Mouse (Mus musculus): ENCODE results near the gene Ccdc149. TPM values are rescaled to one million over a fixed set of nuclear protein-coding genes. Genes with fewer than 3 reads are reported as not detected.

Gene Ccdc149
- polyA plus RNA-seq, 1 experiment = not detected

- Histone ChIP-seq H3ac (ENCODE audit: control insufficient read depth, insufficient read length) (no peak overlapping the region), H3K36me3 (ENCODE audit: control insufficient read depth, insufficient read depth) (no peaks in the 10 kb centered on the region), H3K4me3 (no peak overlapping the region), H3K27me3 (ENCODE audit: control insufficient read depth, insufficient read depth, insufficient read length) (no peaks in the 10 kb centered on the region), H3K79me2 (ENCODE audit: control insufficient read depth, insufficient read depth) (no peaks in the 10 kb centered on the region), H3K4me2 (ENCODE audit: low read depth) (no peak overlapping the region)
- no peak for TF ChIP-seq POLR2AphosphoS2 (IDR thresholded peaks at IDR 0.05; ENCODE audit: insufficient read length, low read depth)
- TF ChIP-seq REST (IDR thresholded peaks at IDR 0.05; ENCODE audit: insufficient read depth, insufficient read length) = no peak
- TF ChIP-seq MYOG (IDR thresholded peaks at IDR 0.05; ENCODE audit: control insufficient read depth in 1 of 3, insufficient read depth in 1 of 3, insufficient read length in 2 of 3, low read depth in 2 of 3) = no peak
- TF ChIP-seq MAX (IDR thresholded peaks at IDR 0.05; ENCODE audit: low read depth) = no peak
- no peak for TF ChIP-seq TCF12 (IDR thresholded peaks at IDR 0.05; ENCODE audit: insufficient read depth, poor library complexity, severe bottlenecking)
- TF ChIP-seq E2F4 (IDR thresholded peaks at IDR 0.05; ENCODE audit: insufficient read depth) = no peak
- TF ChIP-seq SRF (IDR thresholded peaks at IDR 0.05; ENCODE audit: control insufficient read depth, insufficient read length, low read depth) = no peak
- no peak for TF ChIP-seq POLR2A (IDR thresholded peaks at IDR 0.05; ENCODE audit: insufficient read length, low read depth)
- TF ChIP-seq MYOD1 (IDR thresholded peaks at IDR 0.05; ENCODE audit: control insufficient read depth in 1 of 3, insufficient read length in 2 of 3, low read depth in 2 of 3) = no peak
- TF ChIP-seq CEBPB (IDR thresholded peaks at IDR 0.05; ENCODE audit: insufficient read depth, poor library complexity, severe bottlenecking) = no peak
- no peak for TF ChIP-seq USF1 (IDR thresholded peaks at IDR 0.05; ENCODE audit: low read depth)
- no peak for TF ChIP-seq TCF3 (IDR thresholded peaks at IDR 0.05; ENCODE audit: insufficient read length, low read depth)
These were observed 113.2 kb downstream of the Ccdc149 start for GRCm38 (mm10) chr5:52358120-52358519.

- H3K4me3 ChIP-seq = no peak overlapping the region
- no peak overlapping the region for H3K4me2 ChIP-seq (ENCODE audit: low read depth)
- no peak for TF ChIP-seq E2F4 (IDR thresholded peaks at IDR 0.05; ENCODE audit: insufficient read depth)
- no peak for TF ChIP-seq POLR2A (IDR thresholded peaks at IDR 0.05; ENCODE audit: insufficient read length, low read depth)
- TF ChIP-seq MAX (IDR thresholded peaks at IDR 0.05; ENCODE audit: low read depth) = no peak
- H3ac ChIP-seq (ENCODE audit: control insufficient read depth, insufficient read length) = no peak overlapping the region
- no peaks in the 10 kb centered on the region for H3K79me2 ChIP-seq (ENCODE audit: control insufficient read depth, insufficient read depth)
- no peaks in the 10 kb centered on the region for H3K36me3 ChIP-seq (ENCODE audit: control insufficient read depth, insufficient read depth)
- no peaks in the 10 kb centered on the region for H3K27me3 ChIP-seq (ENCODE audit: control insufficient read depth, insufficient read depth, insufficient read length)
These were observed 114.1 kb downstream of the Ccdc149 start for GRCm38 (mm10) chr5:52357175-52357754.

- Histone ChIP-seq H3K27me3 (ENCODE audit: control insufficient read depth, insufficient read depth, insufficient read length) (no peaks in the 10 kb centered on the region), H3K79me2 (ENCODE audit: control insufficient read depth, insufficient read depth) (no peaks in the 10 kb centered on the region), H3K4me3 (no peak overlapping the region), H3ac (ENCODE audit: control insufficient read depth, insufficient read length) (no peak overlapping the region), H3K36me3 (ENCODE audit: control insufficient read depth, insufficient read depth) (no peaks in the 10 kb centered on the region), H3K4me2 (ENCODE audit: low read depth) (no peak overlapping the region)
- TF ChIP-seq TCF3 (IDR thresholded peaks at IDR 0.05; ENCODE audit: insufficient read length, low read depth) = no peak
- TF ChIP-seq CEBPB (IDR thresholded peaks at IDR 0.05; ENCODE audit: insufficient read depth, poor library complexity, severe bottlenecking) = peak; percentile 86
These were observed 115.7 kb downstream of the Ccdc149 start for GRCm38 (mm10) chr5:52355612-52356011.

GRCm38 (mm10) chr5:52354441-52354840, 116.9 kb downstream of the Ccdc149 start:
- Histone ChIP-seq H3ac (ENCODE audit: control insufficient read depth, insufficient read length) (no peak overlapping the region), H3K79me2 (ENCODE audit: control insufficient read depth, insufficient read depth) (no peaks in the 10 kb centered on the region), H3K4me2 (ENCODE audit: low read depth) (no peak overlapping the region), H3K27me3 (ENCODE audit: control insufficient read depth, insufficient read depth, insufficient read length) (no peaks in the 10 kb centered on the region), H3K36me3 (ENCODE audit: control insufficient read depth, insufficient read depth) (no peaks in the 10 kb centered on the region), H3K4me3 (no peak overlapping the region)
- no peak for TF ChIP-seq SRF (IDR thresholded peaks at IDR 0.05; ENCODE audit: control insufficient read depth, insufficient read length, low read depth)
- no peak for TF ChIP-seq REST (IDR thresholded peaks at IDR 0.05; ENCODE audit: insufficient read depth, insufficient read length)
- TF ChIP-seq USF1 (IDR thresholded peaks at IDR 0.05; ENCODE audit: low read depth) = no peak
- no peak for TF ChIP-seq MYOD1 (IDR thresholded peaks at IDR 0.05; ENCODE audit: control insufficient read depth in 1 of 3, insufficient read length in 2 of 3, low read depth in 2 of 3)
- no peak for TF ChIP-seq POLR2A (IDR thresholded peaks at IDR 0.05; ENCODE audit: insufficient read length, low read depth)
- TF ChIP-seq TCF12 (IDR thresholded peaks at IDR 0.05; ENCODE audit: insufficient read depth, poor library complexity, severe bottlenecking) = no peak
- TF ChIP-seq POLR2AphosphoS2 (IDR thresholded peaks at IDR 0.05; ENCODE audit: insufficient read length, low read depth) = no peak
- TF ChIP-seq MAX (IDR thresholded peaks at IDR 0.05; ENCODE audit: low read depth) = no peak
- no peak for TF ChIP-seq TCF3 (IDR thresholded peaks at IDR 0.05; ENCODE audit: insufficient read length, low read depth)
- TF ChIP-seq MYOG (IDR thresholded peaks at IDR 0.05; ENCODE audit: control insufficient read depth in 1 of 3, insufficient read depth in 1 of 3, insufficient read length in 2 of 3, low read depth in 2 of 3) = no peak
- no peak for TF ChIP-seq E2F4 (IDR thresholded peaks at IDR 0.05; ENCODE audit: insufficient read depth)
- no peak for TF ChIP-seq CEBPB (IDR thresholded peaks at IDR 0.05; ENCODE audit: insufficient read depth, poor library complexity, severe bottlenecking)

GRCm38 (mm10) chr5:52352730-52353129, 118.6 kb downstream of the Ccdc149 start:
- TF ChIP-seq POLR2AphosphoS2 (IDR thresholded peaks at IDR 0.05; ENCODE audit: insufficient read length, low read depth) (no peak), MYOD1 (IDR thresholded peaks at IDR 0.05; ENCODE audit: control insufficient read depth in 1 of 3, insufficient read length in 2 of 3, low read depth in 2 of 3) (no peak), TCF12 (IDR thresholded peaks at IDR 0.05; ENCODE audit: insufficient read depth, poor library complexity, severe bottlenecking) (no peak), USF1 (IDR thresholded peaks at IDR 0.05; ENCODE audit: low read depth) (no peak), E2F4 (IDR thresholded peaks at IDR 0.05; ENCODE audit: insufficient read depth) (no peak), SRF (IDR thresholded peaks at IDR 0.05; ENCODE audit: control insufficient read depth, insufficient read length, low read depth) (no peak), REST (IDR thresholded peaks at IDR 0.05; ENCODE audit: insufficient read depth, insufficient read length) (no peak), MAX (IDR thresholded peaks at IDR 0.05; ENCODE audit: low read depth) (no peak), POLR2A (IDR thresholded peaks at IDR 0.05; ENCODE audit: insufficient read length, low read depth) (no peak)
- Histone ChIP-seq H3K4me3 (no peak overlapping the region), H3K4me2 (ENCODE audit: low read depth) (no peak overlapping the region), H3ac (ENCODE audit: control insufficient read depth, insufficient read length) (no peak overlapping the region), H3K27me3 (ENCODE audit: control insufficient read depth, insufficient read depth, insufficient read length) (no peaks in the 10 kb centered on the region), H3K36me3 (ENCODE audit: control insufficient read depth, insufficient read depth) (no peaks in the 10 kb centered on the region), H3K79me2 (ENCODE audit: control insufficient read depth, insufficient read depth) (no peaks in the 10 kb centered on the region)
